Mouse (Mus musculus) retina, adult 2 months (tissue): ENCODE measurements around the gene Hnrnpa3.
"Not testable (repeated sequence)": the region's sequence is repeated elsewhere in the genome, so short reads cannot be mapped to it uniquely, and the experiment has no call there.

Source experiments
- DNase-seq: peaks from one replicate; pipeline ENCODE4 v3.0.0-alpha.2; 2012; ENCODE audit warnings: low read depth, low spot score

The Hnrnpa3 gene

GRCm38 (mm10) chr2:75658727-75659628 is at the start of gene Hnrnpa3:
TSS of gene Hnrnpa3 (plus strand) at chr2:75659261.
- DNase-seq, result peak; percentile 98

- DNase-seq, result no peak
Measured at GRCm38 (mm10) chr2:75609971-75610370, 49.1 kb upstream of the Hnrnpa3 start.

- DNase-seq, result not testable (repeated sequence)
Measured at GRCm38 (mm10) chr2:75610602-75611001, 48.5 kb upstream of the Hnrnpa3 start.

GRCm38 (mm10) chr2:75611041-75611805 is 47.8 kb upstream of the Hnrnpa3 start:
- DNase-seq, result no peak

- DNase-seq, result no peak
Measured at GRCm38 (mm10) chr2:75612006-75612405, 47.1 kb upstream of the Hnrnpa3 start.

GRCm38 (mm10) chr2:75612981-75613567 is 46.0 kb upstream of the Hnrnpa3 start:
- no peak for DNase-seq

- DNase-seq, result no peak
Measured at GRCm38 (mm10) chr2:75614577-75614976, 44.5 kb upstream of the Hnrnpa3 start.

- DNase-seq, result no peak
Measured at GRCm38 (mm10) chr2:75616911-75617310, 42.1 kb upstream of the Hnrnpa3 start.

GRCm38 (mm10) chr2:75618712-75619111 is 40.3 kb upstream of the Hnrnpa3 start:
- DNase-seq, result no peak

GRCm38 (mm10) chr2:75621873-75622654 is 37.0 kb upstream of the Hnrnpa3 start:
- no peak for DNase-seq

GRCm38 (mm10) chr2:75625086-75625485 is 34.0 kb upstream of the Hnrnpa3 start:
- no peak for DNase-seq

- DNase-seq, result no peak
Measured at GRCm38 (mm10) chr2:75626597-75627440, 32.2 kb upstream of the Hnrnpa3 start.

- no peak for DNase-seq
Measured at GRCm38 (mm10) chr2:75628487-75628886, 30.6 kb upstream of the Hnrnpa3 start.

GRCm38 (mm10) chr2:75631421-75631820 is 27.6 kb upstream of the Hnrnpa3 start:
- DNase-seq, result no peak

GRCm38 (mm10) chr2:75632043-75632442 is 27.0 kb upstream of the Hnrnpa3 start:
- no peak for DNase-seq

GRCm38 (mm10) chr2:75632721-75633181 is 26.3 kb upstream of the Hnrnpa3 start:
- no peak for DNase-seq

- no peak for DNase-seq
Measured at GRCm38 (mm10) chr2:75633381-75633780, 25.7 kb upstream of the Hnrnpa3 start.

GRCm38 (mm10) chr2:75633784-75634183 is 25.3 kb upstream of the Hnrnpa3 start:
- no peak for DNase-seq

- not testable (repeated sequence) for DNase-seq
Measured at GRCm38 (mm10) chr2:75634431-75634830, 24.6 kb upstream of the Hnrnpa3 start.
